Mouse (Mus musculus) myocyte (in vitro differentiated cells): ENCODE results near the gene Crybb3. TPM values are rescaled to one million over a fixed set of nuclear protein-coding genes. Genes with fewer than 3 reads are reported as not detected.

Experiments
- H3K27me3 ChIP-seq: one replicate; pipeline ENCODE4 v1.6.1; 2011; ENCODE audit not compliant: control insufficient read depth, insufficient read depth, insufficient read length
- H3K36me3 ChIP-seq: one replicate; pipeline ENCODE4 v1.6.1; 2011; ENCODE audit not compliant: control insufficient read depth, insufficient read depth
- H3K4me2 ChIP-seq: one replicate; pipeline ENCODE4 v1.6.1; 2011; ENCODE audit warnings: low read depth, control low read depth
- H3K4me3 ChIP-seq: one replicate; pipeline ENCODE4 v1.5.1; 2011; ENCODE audit warnings: mild to moderate bottlenecking, control low read depth, moderate library complexity
- H3K79me2 ChIP-seq: one replicate; pipeline ENCODE4 v1.6.1; 2011; ENCODE audit not compliant: control insufficient read depth, insufficient read depth
- H3ac ChIP-seq: one replicate; pipeline ENCODE4 v1.6.1; 2011; ENCODE audit not compliant: control insufficient read depth, insufficient read length
- CEBPB ChIP-seq: IDR thresholded peaks from 2 replicates; pipeline ENCODE4 v1.6.1; 2011; ENCODE audit warnings: mild to moderate bottlenecking, moderate library complexity; ENCODE audit not compliant: poor library complexity, insufficient read depth, severe bottlenecking
- E2F4 ChIP-seq: IDR thresholded peaks from one replicate; pipeline ENCODE4 v1.6.1; 2011; ENCODE audit warnings: mild to moderate bottlenecking, control low read depth, moderate library complexity; ENCODE audit not compliant: insufficient read depth
- MAX ChIP-seq: IDR thresholded peaks from one replicate; pipeline ENCODE4 v1.6.1; 2011; ENCODE audit warnings: low read depth, mild to moderate bottlenecking, control low read depth
- MYOD1 ChIP-seq, 3 experiments: IDR thresholded peaks; one replicate each; pipeline ENCODE4 v1.6.1; 2011; ENCODE audit warnings: control low read depth in 2 of 3, low read depth in 2 of 3, mild to moderate bottlenecking in 2 of 3, moderate library complexity in 1 of 3; ENCODE audit not compliant: insufficient read length in 2 of 3, control insufficient read depth in 1 of 3
- MYOG ChIP-seq, 3 experiments: IDR thresholded peaks; one replicate each; pipeline ENCODE4 v1.6.1; 2011; ENCODE audit warnings: control low read depth in 2 of 3, low read depth in 2 of 3, mild to moderate bottlenecking in 2 of 3; ENCODE audit not compliant: insufficient read length in 2 of 3, control insufficient read depth in 1 of 3, insufficient read depth in 1 of 3
- POLR2A ChIP-seq: IDR thresholded peaks from one replicate; pipeline ENCODE4 v1.6.1; 2011; ENCODE audit warnings: low read depth, mild to moderate bottlenecking, control low read depth, moderate library complexity; ENCODE audit not compliant: insufficient read length
- POLR2AphosphoS2 ChIP-seq: IDR thresholded peaks from one replicate; pipeline ENCODE4 v1.6.1; 2011; ENCODE audit warnings: low read depth, control low read depth; ENCODE audit not compliant: insufficient read length
- REST ChIP-seq: IDR thresholded peaks from one replicate; pipeline ENCODE4 v1.6.1; 2011; ENCODE audit warnings: mild to moderate bottlenecking, control low read depth, moderate library complexity; ENCODE audit not compliant: insufficient read depth, insufficient read length
- SRF ChIP-seq: IDR thresholded peaks from one replicate; pipeline ENCODE4 v1.6.1; 2011; ENCODE audit warnings: low read depth; ENCODE audit not compliant: control insufficient read depth, insufficient read length
- TCF12 ChIP-seq: IDR thresholded peaks from one replicate; pipeline ENCODE4 v1.6.1; 2011; ENCODE audit warnings: mild to moderate bottlenecking, control low read depth; ENCODE audit not compliant: poor library complexity, insufficient read depth, severe bottlenecking
- TCF3 ChIP-seq: IDR thresholded peaks from one replicate; pipeline ENCODE4 v1.6.1; 2011; ENCODE audit warnings: low read depth, control low read depth; ENCODE audit not compliant: insufficient read length
- USF1 ChIP-seq: IDR thresholded peaks from one replicate; pipeline ENCODE4 v1.6.1; 2011; ENCODE audit warnings: low read depth, mild to moderate bottlenecking, control low read depth, moderate library complexity
- polyA plus RNA-seq: library from polyadenylated mRNA; unstranded; fragments of >200 nt; fragmentation: generic; extraction: Trizol; gene quantifications from one replicate; pipeline ENCODE4 v1.2.1, GENCODE M21; 2012; ENCODE audit warnings: missing spikeins

Gene Crybb3
- polyA plus RNA-seq, 1 experiment = 0.30 TPM

GRCm38 (mm10) chr5:113095456-113095855, 14.1 kb upstream of the Crybb3 start:
- H3K4me3 ChIP-seq = no peak overlapping the region
- TF ChIP-seq TCF3 (no peak), E2F4 (no peak), USF1 (no peak), REST (no peak), CEBPB (no peak), TCF12 (no peak), MAX (no peak), POLR2A (no peak)
- H3ac ChIP-seq = no peak overlapping the region
- no peak overlapping the region for H3K4me2 ChIP-seq
- H3K79me2 ChIP-seq = no peaks in the 10 kb centered on the region
- no peaks in the 10 kb centered on the region for H3K27me3 ChIP-seq
- H3K36me3 ChIP-seq = no peaks in the 10 kb centered on the region

- H3ac ChIP-seq = no peak overlapping the region
- TF ChIP-seq SRF (no peak), TCF12 (no peak), CEBPB (no peak), TCF3 (no peak), MAX (no peak), MYOG (IDR thresholded peaks at IDR 0.05; ENCODE audit: control insufficient read depth in 1 of 3, insufficient read depth in 1 of 3, insufficient read length in 2 of 3, low read depth in 2 of 3) (no peak), REST (no peak), POLR2A (no peak), POLR2AphosphoS2 (no peak), MYOD1 (IDR thresholded peaks at IDR 0.05; ENCODE audit: control insufficient read depth in 1 of 3, insufficient read length in 2 of 3, low read depth in 2 of 3) (no peak), E2F4 (no peak), USF1 (no peak)
- no peak overlapping the region for H3K4me3 ChIP-seq
- no peaks in the 10 kb centered on the region for H3K79me2 ChIP-seq
- peaks cover 3% of the 10 kb centered on the region for H3K36me3 ChIP-seq
- no peaks in the 10 kb centered on the region for H3K27me3 ChIP-seq
- no peak overlapping the region for H3K4me2 ChIP-seq
Measured at GRCm38 (mm10) chr5:113092406-113092805, 11.0 kb upstream of the Crybb3 start.

- H3K36me3 ChIP-seq = peaks cover 3% of the 10 kb centered on the region
- H3K4me3 ChIP-seq = no peak overlapping the region
Measured at GRCm38 (mm10) chr5:113091162-113091561, 9.8 kb upstream of the Crybb3 start.

GRCm38 (mm10) chr5:113090750-113091149, 9.4 kb upstream of the Crybb3 start:
- no peak overlapping the region for H3K4me2 ChIP-seq
- H3K4me3 ChIP-seq = no peak overlapping the region
- H3K27me3 ChIP-seq = no peaks in the 10 kb centered on the region
- TF ChIP-seq CEBPB (no peak), MYOG (IDR thresholded peaks at IDR 0.05; ENCODE audit: control insufficient read depth in 1 of 3, insufficient read depth in 1 of 3, insufficient read length in 2 of 3, low read depth in 2 of 3) (no peak), POLR2A (no peak), USF1 (no peak), REST (no peak), MYOD1 (IDR thresholded peaks at IDR 0.05; ENCODE audit: control insufficient read depth in 1 of 3, insufficient read length in 2 of 3, low read depth in 2 of 3) (no peak), TCF12 (no peak), SRF (no peak)
- no peak overlapping the region for H3ac ChIP-seq
- peaks cover 3% of the 10 kb centered on the region for H3K36me3 ChIP-seq
- H3K79me2 ChIP-seq = no peaks in the 10 kb centered on the region

More at GRCm38 (mm10) chr5:113091162-113091561, 9.8 kb upstream of the Crybb3 start:
- H3ac ChIP-seq = no peak overlapping the region
- no peaks in the 10 kb centered on the region for H3K27me3 ChIP-seq
- no peaks in the 10 kb centered on the region for H3K79me2 ChIP-seq
- no peak overlapping the region for H3K4me2 ChIP-seq
- TF ChIP-seq REST (no peak), CEBPB (no peak), POLR2A (no peak), TCF12 (no peak), POLR2AphosphoS2 (no peak), MYOG (IDR thresholded peaks at IDR 0.05; ENCODE audit: control insufficient read depth in 1 of 3, insufficient read depth in 1 of 3, insufficient read length in 2 of 3, low read depth in 2 of 3) (no peak), USF1 (no peak), E2F4 (no peak), MAX (no peak), TCF3 (no peak), SRF (no peak), MYOD1 (IDR thresholded peaks at IDR 0.05; ENCODE audit: control insufficient read depth in 1 of 3, insufficient read length in 2 of 3, low read depth in 2 of 3) (no peak)

GRCm38 (mm10) chr5:113090077-113090690, 8.8 kb upstream of the Crybb3 start:
- Histone ChIP-seq H3K4me2 (no peak overlapping the region), H3K27me3 (no peaks in the 10 kb centered on the region), H3K36me3 (peaks cover 3% of the 10 kb centered on the region), H3ac (no peak overlapping the region), H3K4me3 (no peak overlapping the region), H3K79me2 (no peaks in the 10 kb centered on the region)
- TF ChIP-seq POLR2A (no peak), MYOG (IDR thresholded peaks at IDR 0.05; ENCODE audit: control insufficient read depth in 1 of 3, insufficient read depth in 1 of 3, insufficient read length in 2 of 3, low read depth in 2 of 3) (no peak), POLR2AphosphoS2 (no peak), SRF (no peak), TCF12 (no peak), CEBPB (no peak), TCF3 (no peak), REST (no peak), E2F4 (no peak), MYOD1 (IDR thresholded peaks at IDR 0.05; ENCODE audit: control insufficient read depth in 1 of 3, insufficient read length in 2 of 3, low read depth in 2 of 3) (no peak), MAX (no peak), USF1 (no peak)
